Comparison of ENCODE assay signal across 8 mouse cellular contexts in genomic region chr4:136145362-136145885, GRCm38 (mm10). TPM values are rescaled to one million over a fixed set of nuclear protein-coding genes. Genes with fewer than 3 reads are reported as not detected.
A peak's percentile ranks its signal among the peaks of the same experiment; 100 is the strongest.
DNase-seq lines count a peak whose midpoint lies in the region; ATAC-seq and TF ChIP-seq lines count a peak whose summit lies in the region.

No protein-coding gene starts in this region.

- H3K4me1 ChIP-seq in heart, postnatal 0 days (ENCODE audit: control insufficient read depth, insufficient read depth), result peaks cover 15% of the 10 kb centered on the region; the same call in 1 of the 2 replicates
- H3K4me1 ChIP-seq in liver, embryonic 14.5 days (replicated peaks; ENCODE audit: control insufficient read depth in 2 of 2, insufficient read depth in 2 of 2, low read length in 1 of 2), result peaks cover 0 to 22% of the 10 kb centered on the region in 2 experiments; a peak in 3 of 4 replicates

- H3K9ac ChIP-seq in heart, postnatal 0 days (replicated peaks; ENCODE audit: low read depth, low read length), result peak overlapping the region; percentile 88
- no peak overlapping the region for H3K9ac ChIP-seq in liver, embryonic 14.5 days (replicated peaks)

- TF ChIP-seq CTCF in heart, postnatal 0 days (IDR thresholded peaks at IDR 0.05; ENCODE audit: low read depth), result no peak
- TF ChIP-seq CTCF in liver, embryonic 14.5 days (IDR thresholded peaks at IDR 0.05; ENCODE audit: low read depth), result no peak

- no peaks in the 10 kb centered on the region for H3K27me3 ChIP-seq in heart, postnatal 0 days (ENCODE audit: control insufficient read depth, insufficient read depth, low read length)
- peaks cover 89% of the 10 kb centered on the region for H3K27me3 ChIP-seq in liver, embryonic 14.5 days (ENCODE audit: control insufficient read depth, insufficient read depth, low read length)

- H3K4me3 ChIP-seq in heart, postnatal 0 days (ENCODE audit: low read depth, low read length), result peak overlapping the region; percentile 79
- peak overlapping the region; percentile 42 to 54 for H3K4me3 ChIP-seq in liver, embryonic 14.5 days (ENCODE audit: insufficient read depth in 1 of 2, low read depth in 2 of 2, low read length in 2 of 2)

- H3K9me3 ChIP-seq in heart, postnatal 0 days (replicated peaks; ENCODE audit: control insufficient read depth, low read length), result no peaks in the 10 kb centered on the region
- no peaks in the 10 kb centered on the region for H3K9me3 ChIP-seq in liver, embryonic 14.5 days (ENCODE audit: control insufficient read depth, low read length)

- WGBS in heart, postnatal 0 days, result 37% methylated on average over 11 of the region's 11 CpGs
- WGBS in liver, embryonic 14.5 days (ENCODE audit: insufficient replicate concordance), result 31% methylated on average over 11 of the region's 11 CpGs

- no peaks in the 10 kb centered on the region for H3K36me3 ChIP-seq in heart, postnatal 0 days (replicated peaks; ENCODE audit: control insufficient read depth, insufficient read depth, low read length)
- no peaks in the 10 kb centered on the region for H3K36me3 ChIP-seq in liver, embryonic 14.5 days (replicated peaks; ENCODE audit: control insufficient read depth, insufficient read depth, low read depth)

- intact Hi-C loops in left cerebral cortex, postnatal 10 days (cut with DNase I), result no loop called here

- peak; percentile 39 for DNase-seq in embryo, embryonic 10.5 days (ENCODE audit: low spot score)
- no peak for DNase-seq in embryo, embryonic 10 days (ENCODE audit: low spot score)
- DNase-seq in 3T3-L1 (ENCODE audit: low read depth, low spot score), result peak; percentile 39
- no peak for DNase-seq in heart, postnatal 0 days (ENCODE audit: low spot score)
- no peak for DNase-seq in liver, embryonic 14.5 days (ENCODE audit: low read depth in 3 of 3, low spot score in 3 of 3)
- DNase-seq in ovary, postnatal 10 days (ENCODE audit: low spot score), result no peak
- DNase-seq in left cerebral cortex, postnatal 10 days (ENCODE audit: extremely low spot score in 1 of 2, low spot score in 2 of 2), result no peak
- no peak for DNase-seq in T-cell, adult 2 months (ENCODE audit: low spot score)

- H3K4me2 ChIP-seq in heart, postnatal 0 days (ENCODE audit: low read depth, low read length), result peak overlapping the region; percentile 64
- peak overlapping the region; percentile 54 for H3K4me2 ChIP-seq in liver, embryonic 14.5 days (ENCODE audit: low read depth)

- H3K27ac ChIP-seq in heart, postnatal 0 days (ENCODE audit: low read depth), result peak overlapping the region; percentile 96
- no peak overlapping the region for H3K27ac ChIP-seq in liver, embryonic 14.5 days

- no peak for TF ChIP-seq EP300 in heart, postnatal 0 days (IDR thresholded peaks at IDR 0.05; ENCODE audit: low read depth)
- no peak for TF ChIP-seq EP300 in liver, embryonic 14.5 days (IDR thresholded peaks at IDR 0.05; ENCODE audit: low read depth)

- ATAC-seq in heart, postnatal 0 days (ENCODE audit: insufficient read depth, low read depth), result no peak
- no peak for ATAC-seq in liver, embryonic 14.5 days (ENCODE audit: insufficient read depth)

RNA-seq across cellular contexts. Expression of gene Id3, which starts 2.1 kb away (rescaled TPM):
- total RNA-seq in heart, postnatal 0 days (2014; rRNA removed; ENCODE audit: low replicate concordance), result 238 and 259 TPM in 2 replicates
- 169 and 188 TPM in 2 replicates for polyA plus RNA-seq in heart, postnatal 0 days (2015; fragmentation: Nextera tagmentation; extraction: Ambion mirVana)
- polyA plus RNA-seq in liver, embryonic 14.5 days (2012; rRNA removed), result 23.0 and 29.8 TPM in 2 replicates
- polyA plus RNA-seq in liver, embryonic 14.5 days (2014; fragmentation: Nextera tagmentation; extraction: Ambion mirVana), result 33.2 and 33.8 TPM in 2 replicates
- 10 to 100 TPM; 37.3 to 54.8 TPM for total RNA-seq in left cerebral cortex, postnatal 10 days (2021)

RNA-seq across cellular contexts. Expression of gene E2f2, which starts 26.8 kb away (rescaled TPM):
- 6.4 and 6.9 TPM in 2 replicates for total RNA-seq in heart, postnatal 0 days (2014; rRNA removed; ENCODE audit: low replicate concordance)
- 2.4 and 2.6 TPM in 2 replicates for polyA plus RNA-seq in heart, postnatal 0 days (2015; fragmentation: Nextera tagmentation; extraction: Ambion mirVana)
- 38.4 and 40.5 TPM in 2 replicates for polyA plus RNA-seq in liver, embryonic 14.5 days (2012; rRNA removed)
- polyA plus RNA-seq in liver, embryonic 14.5 days (2014; fragmentation: Nextera tagmentation; extraction: Ambion mirVana), result 50.3 and 53.4 TPM in 2 replicates
- total RNA-seq in left cerebral cortex, postnatal 10 days (2021), result 1 to 10 TPM in 1 of 2 experiments, under 1 TPM in 1; 0.97 to 1.9 TPM

Comparison
In these comparisons a context has a peak if more than half of its experiments do, and no peak if none do; other contexts are left out.
1. DNase-seq: peak in embryo, embryonic 10.5 days (single experiment) and 3T3-L1 (single experiment); none in embryo, embryonic 10 days (single experiment), heart, postnatal 0 days (single experiment), liver, embryonic 14.5 days (0 of 3), ovary, postnatal 10 days (single experiment), left cerebral cortex, postnatal 10 days (0 of 2) and T-cell, adult 2 months (single experiment).